Mouse (Mus musculus) testis, adult 2 months (tissue): ENCODE measurements at regions not wholly inside any gene's neighbourhood (a gene's known extent, or its start where the extent isn't known, plus 50 kb on each side); places are given as distances from the start of the nearest gene placed in this dataset.

Experiments
- H3K27ac ChIP-seq: fragments of 200-500 bp; 2 replicates; pipeline ENCODE4 v1.5.1; 2012; ENCODE audit warnings: low read depth, low read length; ENCODE audit not compliant: control insufficient read depth, insufficient read depth
- H3K27me3 ChIP-seq: fragments of 200-500 bp; 2 replicates; pipeline ENCODE4 v1.6.1; 2012; ENCODE audit warnings: mild to moderate bottlenecking, low read length, moderate library complexity; ENCODE audit not compliant: control insufficient read depth, insufficient read depth
- H3K36me3 ChIP-seq: fragments of 200-500 bp; 2 replicates; pipeline ENCODE4 v1.6.1; 2012; ENCODE audit warnings: mild to moderate bottlenecking, low read length; ENCODE audit not compliant: control insufficient read depth, insufficient read depth
- H3K4me1 ChIP-seq: fragments of 200-500 bp; 2 replicates; pipeline ENCODE4 v1.6.1; 2012; ENCODE audit warnings: low read length; ENCODE audit not compliant: control insufficient read depth, insufficient read depth
- H3K4me3 ChIP-seq: fragments of 200-500 bp; 2 replicates; pipeline ENCODE4 v1.5.1; 2012; ENCODE audit warnings: low read depth, mild to moderate bottlenecking, low read length, moderate library complexity, mixed read lengths; ENCODE audit not compliant: control insufficient read depth
- CTCF ChIP-seq: fragments of 200-500 bp; IDR thresholded peaks from 2 replicates; pipeline ENCODE4 v1.5.1; 2012; ENCODE audit warnings: low read depth, mild to moderate bottlenecking, inconsistent platforms, low read length, moderate library complexity; ENCODE audit not compliant: control insufficient read depth, insufficient read depth, insufficient replicate concordance
- POLR2A ChIP-seq: fragments of 200-500 bp; IDR thresholded peaks from 2 replicates; pipeline ENCODE4 v1.6.1; 2012; ENCODE audit warnings: low read depth, mild to moderate bottlenecking, inconsistent platforms, low read length, moderate library complexity; ENCODE audit not compliant: control insufficient read depth

DNA sequence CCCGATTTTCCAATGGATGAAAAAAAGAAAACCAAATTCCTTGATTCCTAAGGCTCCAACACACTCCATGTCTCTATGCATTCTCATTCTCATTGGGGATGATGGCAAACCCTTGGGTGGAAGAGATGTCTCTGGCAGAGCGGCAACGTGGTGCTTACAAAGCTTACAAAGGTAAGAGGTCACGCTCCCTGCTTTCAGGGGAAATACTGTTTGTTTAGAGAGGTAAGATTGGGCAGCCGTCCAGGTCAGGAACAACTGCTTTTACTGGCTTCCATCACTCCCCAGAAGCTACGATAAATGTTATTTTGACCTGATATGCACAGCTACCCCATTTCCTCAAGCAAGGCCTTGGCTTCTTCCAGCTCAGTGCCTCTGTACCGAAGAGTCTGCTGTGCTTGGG lies 215.6 kb upstream of the Nxpe4 start:
- Histone ChIP-seq H3K4me3 (no peak overlapping the region), H3K36me3 (no peaks in the 10 kb centered on the region), H3K4me1 (no peaks in the 10 kb centered on the region), H3K27ac (no peak overlapping the region), H3K27me3 (no peaks in the 10 kb centered on the region)
- TF ChIP-seq POLR2A (no peak), CTCF (no peak)

DNA sequence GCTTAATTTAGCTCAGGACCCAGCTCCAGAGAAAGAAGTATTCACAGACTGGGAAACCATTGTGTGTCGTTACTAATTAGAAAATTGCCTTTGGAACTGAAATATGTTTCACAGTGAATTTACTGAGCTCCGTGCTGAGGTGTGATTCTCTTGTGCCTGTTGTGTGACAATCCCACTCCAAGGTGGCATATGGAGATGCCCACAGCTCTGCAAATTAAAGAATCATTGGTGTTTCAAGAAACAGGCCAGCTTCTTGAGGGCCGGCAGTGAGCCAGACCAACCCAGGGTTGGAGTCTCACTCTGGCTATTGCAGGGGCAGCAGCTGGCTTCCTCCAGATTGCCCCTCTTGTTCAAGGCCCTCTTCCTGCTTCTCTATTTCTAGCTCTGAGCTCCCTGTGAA lies 203.9 kb upstream of the Nxpe4 start:
- no peak for TF ChIP-seq CTCF
- no peak for TF ChIP-seq POLR2A
- no peaks in the 10 kb centered on the region for H3K36me3 ChIP-seq
- no peaks in the 10 kb centered on the region for H3K4me1 ChIP-seq
- H3K4me3 ChIP-seq, result no peak overlapping the region
- H3K27ac ChIP-seq, result no peak overlapping the region
- no peaks in the 10 kb centered on the region for H3K27me3 ChIP-seq

DNA sequence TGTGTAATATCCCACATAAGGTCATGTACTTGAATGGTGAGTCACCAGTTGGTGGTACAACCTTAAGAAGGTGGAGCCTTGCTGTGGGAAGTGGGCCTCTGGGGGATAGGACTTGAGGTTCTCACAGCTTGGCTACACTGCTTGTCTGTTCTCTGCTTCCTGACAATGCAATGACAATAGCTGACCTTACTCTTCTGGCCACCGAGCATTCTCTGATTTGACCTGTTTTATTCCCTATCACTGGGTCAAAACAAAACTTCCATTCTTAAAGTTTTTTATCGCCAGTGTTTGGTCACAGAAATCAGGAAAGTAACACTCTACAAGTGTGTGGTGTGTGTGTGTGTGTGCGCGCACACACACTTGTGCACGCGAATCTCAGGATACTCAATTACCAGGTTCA lies 203.0 kb upstream of the Nxpe4 start:
- Histone ChIP-seq H3K4me3 (no peak overlapping the region), H3K27me3 (no peaks in the 10 kb centered on the region), H3K4me1 (no peaks in the 10 kb centered on the region), H3K27ac (no peak overlapping the region), H3K36me3 (no peaks in the 10 kb centered on the region)
- TF ChIP-seq CTCF, result no peak
- TF ChIP-seq POLR2A, result no peak

DNA sequence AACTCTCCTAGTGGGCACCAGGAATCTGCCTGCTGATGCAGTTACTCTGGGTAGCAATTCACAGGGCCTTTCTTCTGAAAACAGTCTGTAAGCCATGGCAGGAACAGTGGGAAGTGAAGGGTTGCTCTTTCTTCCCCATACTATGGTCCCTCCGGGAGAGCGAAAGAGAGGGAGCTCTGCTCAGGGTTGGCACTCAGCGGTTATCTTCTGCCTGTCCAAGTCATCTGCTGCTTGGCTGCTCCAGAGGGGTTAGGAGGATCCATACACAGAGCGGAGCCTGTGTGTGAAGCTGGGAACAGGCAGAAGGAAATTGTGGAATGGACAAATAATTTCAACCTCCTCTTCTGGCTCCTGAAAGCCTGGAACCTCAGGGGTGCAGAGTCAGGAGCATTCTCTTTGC lies 200.6 kb upstream of the Nxpe4 start:
- no peak overlapping the region for H3K27ac ChIP-seq
- TF ChIP-seq CTCF (no peak), POLR2A (no peak)
- H3K4me3 ChIP-seq, result no peak overlapping the region
- no peaks in the 10 kb centered on the region for H3K36me3 ChIP-seq
- no peaks in the 10 kb centered on the region for H3K4me1 ChIP-seq
- H3K27me3 ChIP-seq, result no peaks in the 10 kb centered on the region

DNA sequence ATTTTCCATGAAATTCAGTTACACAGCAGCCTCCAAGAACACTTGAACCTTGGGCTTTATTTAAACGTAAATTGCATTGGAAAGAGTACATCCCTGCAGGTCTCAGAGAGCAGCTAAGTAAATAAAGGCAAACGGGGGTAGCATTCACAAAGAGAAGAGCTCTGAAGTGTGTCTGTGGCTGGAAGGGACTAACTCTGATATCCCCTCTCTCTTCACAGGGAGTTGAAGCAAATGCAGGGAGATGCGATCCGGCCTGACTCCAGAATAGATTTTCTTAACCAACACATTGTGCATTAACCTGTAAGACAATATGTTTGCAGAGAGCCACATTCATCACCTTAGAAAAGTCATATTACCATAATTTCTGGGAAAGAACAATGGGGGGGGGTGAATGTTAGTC lies 199.7 kb upstream of the Nxpe4 start:
- no peak for TF ChIP-seq CTCF
- TF ChIP-seq POLR2A, result no peak
- no peaks in the 10 kb centered on the region for H3K4me1 ChIP-seq
- H3K36me3 ChIP-seq, result no peaks in the 10 kb centered on the region
- no peak overlapping the region for H3K27ac ChIP-seq
- no peaks in the 10 kb centered on the region for H3K27me3 ChIP-seq
- H3K4me3 ChIP-seq, result no peak overlapping the region

DNA sequence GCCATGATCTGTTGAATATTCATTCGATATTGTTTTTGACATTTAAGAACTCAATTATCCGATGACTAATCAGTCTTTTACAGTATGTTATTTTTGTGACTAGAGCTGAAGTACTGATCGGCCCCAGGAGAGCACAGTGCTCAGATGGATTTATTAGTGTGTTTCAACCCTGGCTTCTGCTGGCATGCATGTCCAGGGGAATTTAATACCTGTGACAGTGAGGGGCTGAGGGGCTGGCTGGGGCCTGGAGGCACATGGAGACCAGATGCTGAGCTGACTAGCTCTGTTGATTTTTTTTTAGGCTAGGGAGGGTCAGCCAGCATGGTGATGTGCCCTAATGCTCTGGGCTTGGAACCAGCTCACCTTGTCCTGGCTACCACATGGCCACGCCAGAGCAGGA lies 199.2 kb upstream of the Nxpe4 start:
- Histone ChIP-seq H3K4me3 (no peak overlapping the region), H3K4me1 (no peaks in the 10 kb centered on the region), H3K36me3 (no peaks in the 10 kb centered on the region), H3K27me3 (no peaks in the 10 kb centered on the region), H3K27ac (no peak overlapping the region)
- TF ChIP-seq CTCF (no peak), POLR2A (no peak)

DNA sequence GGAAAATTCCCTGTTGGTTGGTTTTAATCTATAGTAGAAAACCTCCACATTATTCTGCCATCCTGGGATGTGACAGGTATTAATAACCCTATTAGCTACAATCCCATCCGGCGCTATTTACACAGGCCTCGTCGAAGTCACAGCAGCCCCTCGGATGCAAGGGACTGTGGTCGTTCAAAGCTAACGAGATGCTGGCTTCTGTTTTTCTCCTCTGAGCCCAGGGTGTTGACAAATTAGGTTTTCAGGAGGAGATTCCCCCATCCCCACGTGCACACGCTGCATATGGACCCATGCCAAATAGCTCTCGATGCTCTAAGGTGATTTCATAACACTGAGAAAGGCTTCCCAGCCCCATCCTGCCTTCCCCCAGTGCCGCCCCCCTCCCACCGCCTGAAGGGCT lies 188.7 kb upstream of the Nxpe4 start:
- no peak for TF ChIP-seq POLR2A
- TF ChIP-seq CTCF, result no peak

More for the DNA sequence above, 188.7 kb upstream of the Nxpe4 start:
- H3K27ac ChIP-seq, result no peak overlapping the region
- no peak overlapping the region for H3K4me3 ChIP-seq
- H3K27me3 ChIP-seq, result no peaks in the 10 kb centered on the region
- H3K36me3 ChIP-seq, result no peaks in the 10 kb centered on the region
- no peaks in the 10 kb centered on the region for H3K4me1 ChIP-seq
